Mouse (Mus musculus) G1E (cell line): ENCODE results near the gene Filip1l. TPM values are rescaled to one million over a fixed set of nuclear protein-coding genes. Genes with fewer than 3 reads are reported as not detected.

Source experiments
- ATAC-seq: 2 replicates; pipeline ENCODE4 v1.8.0; 2016; ENCODE audit warnings: mild to moderate bottlenecking; ENCODE audit not compliant: insufficient number of reproducible peaks, poor library complexity, low FRiP score, severe bottlenecking; ENCODE audit errors: extremely low read depth
- DNase-seq: peaks from one replicate; pipeline ENCODE4 v3.0.0; 2012; ENCODE audit warnings: low spot score
- H3K27me3 ChIP-seq: 2 replicates; pipeline ENCODE4 v1.6.1; 2012; ENCODE audit warnings: mild to moderate bottlenecking, low read length, inconsistent platforms; ENCODE audit not compliant: insufficient read depth
- H3K36me3 ChIP-seq: replicated peaks from 2 replicates; pipeline ENCODE3; 2012; ENCODE audit warnings: mild to moderate bottlenecking, inconsistent platforms
- H3K4me1 ChIP-seq: 2 replicates; pipeline ENCODE4 v1.6.1; 2012; ENCODE audit warnings: low read depth, low read length, inconsistent platforms, mixed read lengths; ENCODE audit not compliant: insufficient read depth
- H3K4me3 ChIP-seq: 2 replicates; pipeline ENCODE4 v1.5.1; 2012; ENCODE audit warnings: low read depth, mild to moderate bottlenecking, inconsistent platforms, low read length, moderate library complexity, mixed read lengths
- H3K9me3 ChIP-seq: replicated peaks from 2 replicates; pipeline ENCODE4 v1.6.1; 2012; ENCODE audit warnings: inconsistent platforms
- CTCF ChIP-seq: IDR thresholded peaks from 2 replicates; pipeline ENCODE4 v1.5.1; 2012; ENCODE audit warnings: low read depth, low read length, inconsistent platforms, mixed read lengths
- GATA1 ChIP-seq: IDR thresholded peaks from 2 replicates; pipeline ENCODE4 v1.6.1; 2012; ENCODE audit warnings: borderline replicate concordance, low read length, inconsistent platforms, mixed read lengths
- GATA2 ChIP-seq: IDR thresholded peaks from 2 replicates; pipeline ENCODE4 v1.6.1; 2012; ENCODE audit warnings: low read depth, low read length, inconsistent platforms, borderline replicate concordance
- POLR2AphosphoS5 ChIP-seq: IDR thresholded peaks from 2 replicates; pipeline ENCODE4 v1.6.1; 2012; ENCODE audit warnings: low read depth, low read length, inconsistent platforms; ENCODE audit not compliant: insufficient replicate concordance
- TAL1 ChIP-seq: conservative IDR thresholded peaks from 2 replicates; pipeline ENCODE4 v1.6.1; 2012; ENCODE audit warnings: low read depth, low read length, inconsistent platforms, mixed read lengths
- polyA plus RNA-seq: library from polyadenylated mRNA; stranded (reverse); fragments of >175 nt; gene quantifications from 2 replicates; pipeline ENCODE4 v1.2.3, GENCODE M21; 2012
- total RNA-seq, 2 experiments: library from RNA; stranded (forward) in 1 of 2; stranded (reverse) in 1 of 2; fragments of 200-1000 nt in 1 of 2; fragments of >200 nt in 1 of 2; fragmentation: Nextera tagmentation in 1 of 2; gene quantifications; 2 replicates each; pipeline ENCODE4 v1.2.3; 2014 to 2017

Gene Filip1l
- total and polyA plus RNA-seq, 3 experiments, result 0.01 to 0.22 TPM; not detected in 1

GRCm38 (mm10) chr16:57369846-57370496, 17.1 kb downstream of the Filip1l start:
- H3K4me1 ChIP-seq, result no peaks in the 10 kb centered on the region

GRCm38 (mm10) chr16:57372156-57372555, 19.3 kb downstream of the Filip1l start:
- DNase-seq (no peak), ATAC-seq (no peak)
- Histone ChIP-seq H3K27me3 (no peaks in the 10 kb centered on the region), H3K36me3 (peaks cover 4% of the 10 kb centered on the region), H3K4me3 (no peak overlapping the region), H3K9me3 (no peaks in the 10 kb centered on the region), H3K4me1 (no peaks in the 10 kb centered on the region)
- TF ChIP-seq POLR2AphosphoS5, result no peak
- TF ChIP-seq GATA1, result no peak
- no peak for TF ChIP-seq TAL1
- no peak for TF ChIP-seq GATA2
- TF ChIP-seq CTCF, result no peak

More at GRCm38 (mm10) chr16:57369846-57370496, 17.1 kb downstream of the Filip1l start:
- Histone ChIP-seq H3K9me3 (no peaks in the 10 kb centered on the region), H3K27me3 (no peaks in the 10 kb centered on the region), H3K36me3 (no peaks in the 10 kb centered on the region), H3K4me3 (no peak overlapping the region)
- no peak for DNase-seq
- TF ChIP-seq GATA1 (no peak), GATA2 (no peak), CTCF (no peak)
- no peak for ATAC-seq

GRCm38 (mm10) chr16:57375248-57375837, 22.4 kb downstream of the Filip1l start:
- Histone ChIP-seq H3K36me3 (peaks cover 4% of the 10 kb centered on the region), H3K27me3 (no peaks in the 10 kb centered on the region), H3K4me1 (no peaks in the 10 kb centered on the region), H3K4me3 (no peak overlapping the region), H3K9me3 (no peaks in the 10 kb centered on the region)
- ATAC-seq (no peak), DNase-seq (no peak)
- no peak for TF ChIP-seq GATA2
- TF ChIP-seq CTCF, result no peak
- TF ChIP-seq POLR2AphosphoS5, result no peak
- TF ChIP-seq TAL1, result no peak
- TF ChIP-seq GATA1, result no peak

- Histone ChIP-seq H3K27me3 (no peaks in the 10 kb centered on the region), H3K36me3 (peaks cover 4% of the 10 kb centered on the region), H3K4me1 (no peaks in the 10 kb centered on the region), H3K4me3 (no peak overlapping the region), H3K9me3 (0 out of 2 replicates have a peak, but pooled peaks cover 2% of the 10 kb centered on the region)
- no peak for DNase-seq
- TF ChIP-seq TAL1 (no peak), GATA1 (no peak), CTCF (no peak), GATA2 (no peak), POLR2AphosphoS5 (no peak)
- no peak for ATAC-seq
Measured at GRCm38 (mm10) chr16:57378631-57379330, 25.9 kb downstream of the Filip1l start.

GRCm38 (mm10) chr16:57383266-57383971, 30.5 kb downstream of the Filip1l start:
- DNase-seq (no peak), ATAC-seq (no peak)
- Histone ChIP-seq H3K4me1 (no peaks in the 10 kb centered on the region), H3K4me3 (no peak overlapping the region), H3K36me3 (no peaks in the 10 kb centered on the region), H3K27me3 (no peaks in the 10 kb centered on the region), H3K9me3 (0 out of 2 replicates have a peak, but pooled peaks cover 2% of the 10 kb centered on the region)
- TF ChIP-seq TAL1 (no peak), POLR2AphosphoS5 (no peak), GATA1 (no peak), GATA2 (no peak), CTCF (no peak)
